Mouse (Mus musculus) ES-E14 (cell line): ENCODE results near the gene Flt3.

ENCODE experiments used
- CHD2 ChIP-seq: IDR thresholded peaks from 2 replicates; pipeline ENCODE4 v1.6.1; 2014; ENCODE audit warnings: mild to moderate bottlenecking, low read depth, low read length, inconsistent platforms
- HCFC1 ChIP-seq: IDR thresholded peaks from 2 replicates; pipeline ENCODE4 v1.6.1; 2012; ENCODE audit warnings: low read length, inconsistent platforms, borderline replicate concordance; ENCODE audit not compliant: insufficient read depth
- MAFK ChIP-seq: IDR thresholded peaks from 2 replicates; pipeline ENCODE4 v1.6.1; 2014; ENCODE audit warnings: mild to moderate bottlenecking, low read depth, low read length, inconsistent platforms; ENCODE audit not compliant: insufficient read depth
- ZNF384 ChIP-seq: IDR thresholded peaks from 2 replicates; pipeline ENCODE4 v1.6.1; 2012; ENCODE audit warnings: low read depth, low read length, inconsistent platforms

DNA sequence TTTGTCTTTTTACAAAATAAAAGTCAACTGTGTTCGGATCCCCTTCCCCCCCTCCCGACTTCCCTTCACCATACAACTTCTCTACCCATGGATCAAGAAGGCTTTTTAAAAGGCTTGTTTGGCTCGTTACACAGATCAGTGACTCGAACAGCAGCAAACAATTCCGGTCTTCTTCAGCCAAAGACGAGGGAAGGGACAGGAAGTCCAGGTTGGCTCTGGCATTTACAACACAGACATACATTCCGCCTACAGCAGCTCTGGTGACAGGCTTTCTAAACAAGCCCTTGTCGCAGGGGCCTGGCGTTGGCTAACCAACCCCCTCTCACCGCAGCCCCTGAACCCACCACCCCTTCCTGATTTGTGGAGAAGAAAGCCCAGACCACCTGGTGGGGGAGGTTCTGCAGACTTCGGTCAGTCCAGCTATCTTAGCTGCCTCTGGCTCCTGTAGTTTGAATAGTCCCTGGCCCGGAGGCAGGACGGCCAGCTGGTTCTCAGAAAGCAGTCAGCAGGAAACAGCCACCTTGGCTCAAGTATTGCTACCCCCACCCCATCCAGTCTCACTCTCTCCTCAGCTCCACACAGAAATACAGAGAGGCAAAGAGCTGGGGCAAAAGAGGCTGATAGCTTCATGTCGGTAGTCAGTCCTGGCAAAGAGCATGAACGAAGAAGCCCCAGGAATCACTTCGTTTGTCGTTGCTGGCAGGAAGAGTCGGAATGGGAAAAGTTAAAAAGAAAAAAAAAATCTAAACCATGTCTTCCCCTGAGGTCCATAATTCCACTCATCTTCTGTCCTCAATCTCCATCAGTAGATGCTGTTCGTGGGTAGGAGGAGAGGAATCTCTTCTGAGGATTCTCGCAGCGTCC is 99.1 kb downstream of the Flt3 start:
- TF ChIP-seq ZNF384 (no peak), HCFC1 (no peak), MAFK (no peak), CHD2 (no peak)
